Mouse (Mus musculus) splenic B cell, adult 2 months (primary cell): ENCODE measurements at regions not wholly inside any gene's neighbourhood (a gene's known extent, or its start where the extent isn't known, plus 50 kb on each side); places are given as distances from the start of the nearest gene placed in this dataset.

Source experiments
- DNase-seq: peaks from one replicate; pipeline ENCODE4 v3.0.0-alpha.2; 2011; ENCODE audit warnings: low read depth, low spot score
- H3K27me3 ChIP-seq: 2 replicates; pipeline ENCODE4 v1.6.1; 2012; ENCODE audit warnings: mild to moderate bottlenecking, low read length, moderate library complexity, mixed read lengths; ENCODE audit not compliant: control insufficient read depth, poor library complexity, insufficient read depth, severe bottlenecking
- H3K36me3 ChIP-seq: 2 replicates; pipeline ENCODE4 v1.6.1; 2012; ENCODE audit warnings: mild to moderate bottlenecking, low read length, moderate library complexity, mixed read lengths; ENCODE audit not compliant: control insufficient read depth, poor library complexity, insufficient read depth, severe bottlenecking

DNA sequence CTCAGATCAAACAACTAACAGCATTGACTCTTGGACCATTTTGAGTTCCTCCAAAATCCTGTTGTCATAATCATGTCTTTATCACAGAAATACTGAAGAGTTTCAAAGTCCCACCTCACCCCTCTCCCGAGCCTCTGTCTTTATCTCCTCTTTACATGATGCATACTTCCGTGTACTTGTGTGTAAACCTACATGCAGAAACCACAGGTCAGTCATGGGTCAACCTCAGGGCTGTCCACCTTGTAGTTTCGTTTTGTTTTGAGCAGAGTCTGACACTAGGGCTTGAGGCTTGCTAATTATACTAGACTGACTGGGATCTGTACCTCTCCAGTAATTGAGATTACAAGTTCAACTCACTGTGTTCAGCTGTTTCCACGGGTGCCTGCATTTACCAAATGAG, 348.4 kb upstream of the Acvr2a start:
- Histone ChIP-seq H3K36me3 (no peaks in the 10 kb centered on the region), H3K27me3 (no peaks in the 10 kb centered on the region)
- DNase-seq, result no peak

- no peak for DNase-seq
- Histone ChIP-seq H3K36me3 (no peaks in the 10 kb centered on the region), H3K27me3 (no peaks in the 10 kb centered on the region)
Measured at GRCm38 (mm10) chr2:48468895-48469294, 345.0 kb upstream of the Acvr2a start.

DNA sequence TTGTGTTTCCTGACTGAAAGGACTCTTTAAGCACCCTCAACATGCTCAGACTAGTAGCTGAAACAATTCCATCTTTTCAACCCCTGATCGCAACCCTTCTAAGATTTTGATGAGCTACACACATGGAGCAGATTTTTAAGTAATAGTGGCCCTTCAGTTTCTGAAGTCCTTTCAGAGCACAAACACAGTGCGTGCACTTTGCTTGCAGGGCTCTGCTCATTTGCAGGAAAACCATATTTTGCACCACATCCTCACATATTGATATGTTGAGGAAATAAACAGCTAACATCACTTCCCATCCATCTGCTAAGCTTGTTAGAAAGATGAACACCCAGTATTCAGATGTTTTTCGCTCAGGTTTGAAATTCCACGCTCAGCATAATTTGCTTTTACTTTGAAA, 344.6 kb upstream of the Acvr2a start:
- DNase-seq, result no peak
- no peaks in the 10 kb centered on the region for H3K36me3 ChIP-seq
- no peaks in the 10 kb centered on the region for H3K27me3 ChIP-seq

GRCm38 (mm10) chr2:48473102-48473501, 340.8 kb upstream of the Acvr2a start:
- H3K36me3 ChIP-seq, result no peaks in the 10 kb centered on the region
- no peak for DNase-seq
- H3K27me3 ChIP-seq, result no peaks in the 10 kb centered on the region

DNA sequence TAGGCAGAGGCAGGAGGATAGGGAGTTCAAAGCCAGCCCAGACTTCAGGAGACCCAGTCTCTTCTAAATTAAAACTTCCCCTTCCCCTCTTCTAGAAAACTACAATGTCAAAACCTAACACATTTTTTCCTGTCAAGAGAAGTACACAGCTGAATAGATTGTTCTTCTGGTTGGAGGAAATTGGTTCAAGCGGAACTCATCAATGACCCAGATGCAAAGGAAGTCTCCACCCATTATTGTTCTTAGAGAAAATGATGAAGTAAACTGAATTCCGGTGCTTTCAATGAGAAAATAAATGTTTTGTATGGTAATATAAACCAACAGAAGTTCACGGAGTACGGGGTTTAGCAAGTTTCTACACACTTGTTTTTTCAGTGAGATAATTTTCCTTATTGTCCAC, 339.3 kb upstream of the Acvr2a start:
- Histone ChIP-seq H3K27me3 (no peaks in the 10 kb centered on the region), H3K36me3 (no peaks in the 10 kb centered on the region)
- DNase-seq, result no peak

- Histone ChIP-seq H3K36me3 (no peaks in the 10 kb centered on the region), H3K27me3 (no peaks in the 10 kb centered on the region)
- DNase-seq, result no peak
Measured at GRCm38 (mm10) chr2:48476777-48477176, 337.1 kb upstream of the Acvr2a start.

DNA sequence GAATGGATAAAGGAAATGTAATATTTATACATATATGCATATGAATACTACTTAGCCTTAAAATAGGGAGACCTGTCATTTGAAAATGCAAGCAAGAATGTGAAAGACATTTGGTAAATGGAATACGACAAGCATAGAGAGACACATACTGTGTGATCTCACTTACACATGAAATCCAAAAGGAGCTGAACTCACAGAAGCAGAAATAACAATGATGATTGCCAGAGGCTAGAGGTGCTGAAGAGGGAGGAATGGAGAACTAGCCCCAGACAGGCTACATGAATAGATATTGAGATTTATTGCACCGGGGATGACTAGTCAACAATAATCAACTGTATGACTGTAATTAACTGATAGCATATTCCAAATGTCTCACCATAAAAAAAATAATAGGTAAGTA, 336.6 kb upstream of the Acvr2a start:
- DNase-seq, result no peak
- H3K27me3 ChIP-seq, result no peaks in the 10 kb centered on the region
- H3K36me3 ChIP-seq, result no peaks in the 10 kb centered on the region

GRCm38 (mm10) chr2:48479601-48480000, 334.3 kb upstream of the Acvr2a start:
- no peak for DNase-seq
- H3K36me3 ChIP-seq, result no peaks in the 10 kb centered on the region
- H3K27me3 ChIP-seq, result no peaks in the 10 kb centered on the region

DNA sequence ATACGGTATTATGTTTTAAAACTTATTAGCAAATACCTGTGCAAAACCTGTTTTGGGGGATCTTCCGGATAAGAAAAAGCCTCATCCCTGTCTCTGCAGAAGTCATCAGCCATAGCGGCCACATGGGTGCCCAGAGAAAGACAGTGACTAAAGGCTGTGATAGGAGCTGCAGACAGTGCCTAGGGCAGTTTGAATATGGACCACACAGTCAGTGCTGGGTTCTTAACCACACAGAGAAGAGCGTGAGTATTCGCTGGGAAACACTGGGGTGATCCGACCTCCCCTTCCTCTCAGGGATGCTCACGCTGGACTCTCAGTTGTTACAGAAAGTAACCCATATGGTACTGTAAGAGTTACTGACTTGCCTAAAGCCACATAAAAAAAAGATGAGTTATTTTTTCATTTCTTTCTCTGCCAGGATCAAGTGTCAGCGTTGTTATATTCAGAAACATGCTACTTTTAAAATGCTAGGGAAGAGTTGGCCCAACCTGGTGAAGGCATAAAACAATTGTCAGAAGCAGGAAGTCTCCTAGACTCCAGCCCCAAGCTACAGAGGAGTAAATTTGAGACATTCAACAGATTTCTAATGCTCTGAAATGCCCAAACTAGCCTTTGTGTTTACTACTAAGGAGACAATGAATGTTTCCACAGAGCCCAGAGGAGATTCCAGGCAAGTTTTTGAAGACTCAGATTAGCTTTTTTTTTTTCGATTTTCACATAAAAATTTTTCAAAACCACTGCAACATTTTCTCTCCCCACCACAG, 333.3 kb upstream of the Acvr2a start:
- H3K36me3 ChIP-seq, result no peaks in the 10 kb centered on the region
- no peak for DNase-seq
- H3K27me3 ChIP-seq, result no peaks in the 10 kb centered on the region

- no peak for DNase-seq
- no peaks in the 10 kb centered on the region for H3K36me3 ChIP-seq
- H3K27me3 ChIP-seq, result no peaks in the 10 kb centered on the region
Measured at GRCm38 (mm10) chr2:48481209-48481742, 332.6 kb upstream of the Acvr2a start.

- H3K36me3 ChIP-seq, result no peaks in the 10 kb centered on the region
- no peaks in the 10 kb centered on the region for H3K27me3 ChIP-seq
- no peak for DNase-seq
Measured at GRCm38 (mm10) chr2:48493574-48493973, 320.3 kb upstream of the Acvr2a start.

- Histone ChIP-seq H3K36me3 (no peaks in the 10 kb centered on the region), H3K27me3 (no peaks in the 10 kb centered on the region)
- no peak for DNase-seq
Measured at GRCm38 (mm10) chr2:48494065-48494464, 319.8 kb upstream of the Acvr2a start.

GRCm38 (mm10) chr2:48494632-48495031, 319.3 kb upstream of the Acvr2a start:
- no peaks in the 10 kb centered on the region for H3K27me3 ChIP-seq
- no peak for DNase-seq
- H3K36me3 ChIP-seq, result no peaks in the 10 kb centered on the region

DNA sequence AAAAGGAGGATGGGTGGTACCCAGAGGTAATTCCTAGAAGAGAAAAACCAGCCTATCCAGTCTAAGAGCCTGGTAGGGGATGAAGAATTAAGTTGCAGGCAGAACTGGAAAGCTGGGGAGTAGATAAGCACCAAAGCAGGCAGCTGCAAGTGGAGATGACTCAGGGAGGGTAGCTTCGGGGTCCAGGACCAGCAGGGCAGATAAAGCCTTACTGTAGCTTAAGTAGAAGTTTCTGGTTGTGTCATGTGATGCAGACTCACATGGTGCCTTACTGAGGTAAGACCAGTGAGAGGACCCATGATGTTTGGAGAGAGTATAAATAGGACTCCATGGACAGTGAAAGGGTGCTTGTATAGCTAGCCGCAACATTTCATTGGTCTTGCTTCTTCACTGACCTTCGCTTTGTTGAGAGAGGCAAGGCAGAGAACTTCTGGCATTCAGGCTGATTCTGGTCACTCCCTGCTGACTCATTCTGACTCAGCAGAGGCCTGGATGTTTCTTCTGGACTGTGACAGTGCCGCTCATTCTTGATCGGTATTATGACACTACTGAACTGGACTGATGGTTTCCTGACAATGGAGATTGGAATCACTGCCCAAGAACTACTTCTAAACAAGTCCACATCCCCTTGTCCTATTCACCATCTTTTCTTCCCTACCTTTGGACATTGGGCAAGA, 315.7 kb upstream of the Acvr2a start:
- H3K27me3 ChIP-seq, result no peaks in the 10 kb centered on the region
- DNase-seq, result no peak
- H3K36me3 ChIP-seq, result no peaks in the 10 kb centered on the region

GRCm38 (mm10) chr2:48499396-48499795, 314.5 kb upstream of the Acvr2a start:
- no peak for DNase-seq
- no peaks in the 10 kb centered on the region for H3K36me3 ChIP-seq
- no peaks in the 10 kb centered on the region for H3K27me3 ChIP-seq
